Mouse (Mus musculus): ENCODE data around the gene Astn2. TPM values are rescaled to one million over a fixed set of nuclear protein-coding genes. Genes with fewer than 3 reads are reported as not detected.

Gene Astn2
- total and polyA plus RNA-seq, 3 experiments, result not detected

DNA sequence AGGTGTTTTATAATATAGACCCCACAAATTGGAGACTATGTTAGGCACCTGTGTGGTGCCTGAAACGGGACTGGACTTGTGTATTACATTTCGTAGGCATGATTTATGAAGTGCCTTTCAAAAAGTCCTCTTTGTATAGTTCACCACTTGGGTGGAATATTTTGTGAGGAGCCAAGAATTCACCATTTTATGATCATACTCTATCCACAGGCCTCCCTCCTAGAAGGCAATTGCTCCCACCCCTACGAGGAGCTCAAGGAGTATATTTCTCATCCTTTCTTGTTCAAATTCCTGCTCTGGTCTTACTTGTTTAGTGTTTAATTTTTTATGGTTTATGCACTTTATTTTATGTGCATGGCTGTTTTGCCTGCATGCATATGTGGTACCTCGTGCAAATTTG is 1021.3 kb downstream of the Astn2 start:
- Histone ChIP-seq H3K9me3 (replicated peaks; ENCODE audit: insufficient read depth, low read length) (no peaks in the 10 kb centered on the region), H3K36me3 (ENCODE audit: control insufficient read depth in 1 of 2, insufficient read depth in 2 of 2, low read length in 2 of 2) (no peaks in the 10 kb centered on the region), H3K79me2 (ENCODE audit: control insufficient read depth, insufficient read depth, low read length, poor library complexity) (no peaks in the 10 kb centered on the region), H3K9ac (ENCODE audit: control insufficient read depth, low read depth, low read length, poor library complexity, severe bottlenecking) (no peak overlapping the region), H3K4me1 (ENCODE audit: control insufficient read depth in 1 of 2, insufficient read depth in 2 of 2, low read length in 2 of 2) (no peaks in the 10 kb centered on the region), H3K4me3 (ENCODE audit: control insufficient read depth in 1 of 2, insufficient read depth in 1 of 2, low read depth in 2 of 2, low read length in 2 of 2) (no peak overlapping the region), H3K27me3 (ENCODE audit: control insufficient read depth in 1 of 2, insufficient read depth in 2 of 2, low read length in 2 of 2) (no peaks in the 10 kb centered on the region), H3K27ac (ENCODE audit: control insufficient read depth, low read depth, low read length) (no peak overlapping the region)
- DNase-seq (ENCODE audit: low read depth, low spot score), result no peak
- TF ChIP-seq POLR2AphosphoS2 (IDR thresholded peaks at IDR 0.05; ENCODE audit: low read length) (no peak), MAFK (IDR thresholded peaks at IDR 0.05; ENCODE audit: borderline replicate concordance, low read depth, low read length) (no peak), UBTF (IDR thresholded peaks at IDR 0.05; ENCODE audit: borderline replicate concordance, insufficient read depth, low read depth, low read length) (no peak), USF1 (IDR thresholded peaks at IDR 0.05; ENCODE audit: low read depth, low read length) (no peak), TCF12 (IDR thresholded peaks at IDR 0.05; ENCODE audit: low read depth, low read length) (no peak), ZKSCAN1 (IDR thresholded peaks at IDR 0.05; ENCODE audit: low read depth, low read length) (no peak), ELF1 (IDR thresholded peaks at IDR 0.05; ENCODE audit: low read depth, low read length) (no peak), ZNF384 (IDR thresholded peaks at IDR 0.05; ENCODE audit: low read depth, low read length) (no peak), EP300 (IDR thresholded peaks at IDR 0.05; ENCODE audit: low read depth in 1 of 2, low read length in 2 of 2) (no peak), TAL1 (IDR thresholded peaks at IDR 0.05; ENCODE audit: low read length) (no peak), GABPA (IDR thresholded peaks at IDR 0.05; ENCODE audit: low read depth, low read length) (no peak), HCFC1 (IDR thresholded peaks at IDR 0.05; ENCODE audit: low read depth, low read length) (no peak), SIN3A (IDR thresholded peaks at IDR 0.05; ENCODE audit: low read length) (no peak)

DNA sequence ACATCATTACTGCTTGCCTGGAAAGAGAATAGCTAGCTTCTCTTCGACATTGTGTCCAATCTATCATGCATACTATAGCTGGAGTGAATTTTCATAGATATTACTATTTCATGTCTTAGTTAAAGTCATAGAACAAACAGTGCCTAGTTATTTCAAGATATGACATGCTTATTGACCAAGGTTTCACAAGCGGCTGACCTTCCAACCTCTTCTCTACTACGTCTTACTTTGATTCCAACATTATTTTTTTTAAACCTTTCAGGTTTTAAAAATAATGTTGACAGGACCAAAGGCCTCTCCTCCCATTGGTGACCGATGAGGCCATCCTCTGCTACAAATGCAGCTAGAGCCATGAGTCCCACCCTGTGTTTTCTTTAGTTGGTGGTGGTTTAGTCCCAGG is 1025.0 kb downstream of the Astn2 start:
- no peak overlapping the region for H3K27ac ChIP-seq (ENCODE audit: control insufficient read depth, low read depth, low read length)
- TF ChIP-seq TBP (IDR thresholded peaks at IDR 0.05; ENCODE audit: low read depth, low read length) (no peak), MAX (IDR thresholded peaks at IDR 0.05; ENCODE audit: low read length) (no peak), MAZ (IDR thresholded peaks at IDR 0.05; ENCODE audit: low read depth, low read length) (no peak), MYB (IDR thresholded peaks at IDR 0.05; ENCODE audit: low read depth, low read length) (no peak), GABPA (IDR thresholded peaks at IDR 0.05; ENCODE audit: low read depth, low read length) (no peak), HCFC1 (IDR thresholded peaks at IDR 0.05; ENCODE audit: low read depth, low read length) (no peak), EP300 (IDR thresholded peaks at IDR 0.05; ENCODE audit: low read depth in 1 of 2, low read length in 2 of 2) (no peak), POLR2AphosphoS5 (IDR thresholded peaks at IDR 0.05; ENCODE audit: borderline replicate concordance, low read depth, low read length) (no peak), ZNF384 (IDR thresholded peaks at IDR 0.05; ENCODE audit: low read depth, low read length) (no peak), KAT2A (conservative IDR thresholded peaks at IDR 0.05; ENCODE audit: low read depth, low read length) (no peak), POLR2A (IDR thresholded peaks at IDR 0.05; ENCODE audit: control insufficient read depth in 1 of 2, insufficient read depth in 1 of 2, low read depth in 1 of 2, low read length in 2 of 2, poor library complexity in 1 of 2) (no peak), NELFE (IDR thresholded peaks at IDR 0.05; ENCODE audit: low read depth, low read length) (no peak), MEF2A (IDR thresholded peaks at IDR 0.05; ENCODE audit: extremely low read depth, insufficient replicate concordance, low read depth, low read length, poor library complexity, severe bottlenecking) (no peak), GATA1 (IDR thresholded peaks at IDR 0.05; ENCODE audit: low read depth, low read length) (no peak)
- no peak overlapping the region for H3K4me3 ChIP-seq (ENCODE audit: control insufficient read depth in 1 of 2, insufficient read depth in 1 of 2, low read depth in 2 of 2, low read length in 2 of 2)
- DNase-seq (ENCODE audit: low read depth, low spot score), result no peak
- no peaks in the 10 kb centered on the region for H3K27me3 ChIP-seq (ENCODE audit: control insufficient read depth in 1 of 2, insufficient read depth in 2 of 2, low read length in 2 of 2)
- H3K9ac ChIP-seq (ENCODE audit: control insufficient read depth, low read depth, low read length, poor library complexity, severe bottlenecking), result no peak overlapping the region
- no peaks in the 10 kb centered on the region for H3K79me2 ChIP-seq (ENCODE audit: control insufficient read depth, insufficient read depth, low read length, poor library complexity)
- H3K36me3 ChIP-seq (ENCODE audit: control insufficient read depth in 1 of 2, insufficient read depth in 2 of 2, low read length in 2 of 2), result no peaks in the 10 kb centered on the region
- H3K4me1 ChIP-seq (ENCODE audit: control insufficient read depth in 1 of 2, insufficient read depth in 2 of 2, low read length in 2 of 2), result no peaks in the 10 kb centered on the region
- H3K9me3 ChIP-seq (replicated peaks; ENCODE audit: insufficient read depth, low read length), result no peaks in the 10 kb centered on the region

Measured in MEL (cell line).